Mouse (Mus musculus) adrenal gland, adult 2 months (tissue): Measurements from ENCODE around the gene Ces1g. TPM values are rescaled to one million over a fixed set of nuclear protein-coding genes. Genes with fewer than 3 reads are reported as not detected.

Experiments
- DNase-seq: peaks from one replicate; pipeline ENCODE4 v3.0.0; 2021
- long read RNA-seq: library from polyadenylated mRNA; stranded (forward); transcript quantifications from one replicate; pipeline ENCODE4 v2.0.0, GENCODE M21; 2021
- polyA plus RNA-seq: library from polyadenylated mRNA; depleted of rRNA; stranded (reverse); fragments of >200 nt; gene quantifications from 2 replicates; pipeline ENCODE4 v1.2.3, GENCODE M21; 2012; rRNA removed
- total RNA-seq, 2 experiments: library from RNA; stranded (reverse); gene quantifications; 2 replicates each; pipeline ENCODE4 v1.2.3; 2021

Gene Ces1g
- total RNA-seq (under 1 TPM in 1 of 2 experiments, not detected in 1; 0.72 TPM), polyA plus RNA-seq (0.04 TPM in 1 of 2 replicates, not detected in the other)
- long read RNA-seq = 0 reads

DNA sequence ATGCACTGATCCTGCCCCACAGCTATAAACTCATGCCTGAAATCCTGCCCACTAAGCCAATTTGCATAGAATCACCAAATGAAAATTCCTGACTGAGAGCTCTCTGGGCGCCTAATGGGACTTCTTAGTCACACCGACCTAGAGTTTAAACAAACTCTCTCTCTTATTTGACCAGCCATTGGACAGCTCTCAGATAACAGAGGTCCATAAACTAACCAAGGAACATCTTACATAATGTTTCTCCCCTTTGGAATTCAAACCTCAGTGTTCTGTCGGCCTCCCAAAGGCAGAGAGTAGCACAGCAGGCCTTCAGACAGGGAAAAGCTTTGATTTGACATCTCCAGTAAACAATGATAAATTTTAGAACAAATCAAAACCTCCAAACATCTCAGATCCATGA, at the start of gene Ces1g:
Ces1g (minus strand) TSS at position 102 of the 400 bp plus-strand sequence.
- DNase-seq = no peak

DNA sequence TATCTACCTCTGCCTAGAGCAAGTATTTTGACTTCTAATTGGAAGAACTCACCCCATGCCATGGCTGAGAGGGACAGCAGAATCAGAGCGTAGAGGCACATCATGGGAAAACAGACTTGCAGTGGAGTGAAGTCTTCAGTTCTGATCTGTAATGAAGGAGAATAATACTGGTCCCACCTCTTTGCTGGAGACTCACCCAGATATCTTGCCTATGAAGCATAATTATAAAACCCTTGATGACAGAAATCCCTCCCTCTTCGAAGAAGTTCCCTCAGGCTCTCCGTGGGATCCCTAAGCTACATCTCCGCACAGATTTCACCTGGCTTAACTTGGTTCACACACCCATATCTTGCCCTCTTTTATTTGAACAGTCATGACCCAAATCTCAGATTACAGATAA, 42.5 kb upstream of the Ces1g start, which contains the start of gene Ces1h:
Ces1h (minus strand) TSS at position 101 of the 400 bp plus-strand sequence.
- no peak for DNase-seq

DNA sequence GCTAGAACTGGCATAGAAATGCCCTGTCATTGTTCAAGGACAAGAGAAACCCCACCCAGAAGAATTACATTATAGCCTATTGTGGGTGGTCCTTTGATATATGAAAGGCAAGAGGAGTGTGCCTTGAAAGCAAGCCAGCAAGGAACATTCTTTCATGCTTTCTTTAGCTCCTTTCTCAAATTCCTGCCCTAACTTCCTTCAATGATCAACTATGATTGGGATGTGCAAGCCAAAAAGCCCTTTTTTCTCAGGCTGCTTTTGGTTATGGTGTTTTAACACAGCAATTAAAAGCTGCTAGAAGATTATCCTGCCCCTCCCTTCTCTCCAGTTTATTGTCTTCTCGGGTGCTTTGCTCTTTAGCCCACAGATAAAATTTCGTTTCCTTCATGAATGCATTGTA, 32.4 kb upstream of the Ces1g start:
- DNase-seq = no peak

DNA sequence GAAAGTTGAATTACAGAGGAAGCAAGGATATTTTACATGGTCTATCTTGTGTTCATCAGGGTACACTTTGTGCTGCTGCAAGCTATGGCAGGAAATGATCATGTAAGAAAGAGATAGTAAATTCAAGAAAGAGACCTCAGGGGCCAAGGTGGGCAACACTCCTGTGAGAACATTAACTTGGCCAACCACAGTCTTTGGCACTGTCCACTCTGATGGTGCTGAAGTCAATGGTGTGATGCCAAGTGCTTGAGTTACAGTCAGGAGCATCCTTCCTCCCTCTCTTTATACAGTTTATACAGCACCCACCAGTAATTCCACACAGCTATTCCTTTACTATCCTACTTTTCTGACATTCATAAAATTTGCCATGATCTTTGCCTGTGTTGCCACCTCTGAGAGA, 23.0 kb upstream of the Ces1g start:
- DNase-seq = no peak

DNA sequence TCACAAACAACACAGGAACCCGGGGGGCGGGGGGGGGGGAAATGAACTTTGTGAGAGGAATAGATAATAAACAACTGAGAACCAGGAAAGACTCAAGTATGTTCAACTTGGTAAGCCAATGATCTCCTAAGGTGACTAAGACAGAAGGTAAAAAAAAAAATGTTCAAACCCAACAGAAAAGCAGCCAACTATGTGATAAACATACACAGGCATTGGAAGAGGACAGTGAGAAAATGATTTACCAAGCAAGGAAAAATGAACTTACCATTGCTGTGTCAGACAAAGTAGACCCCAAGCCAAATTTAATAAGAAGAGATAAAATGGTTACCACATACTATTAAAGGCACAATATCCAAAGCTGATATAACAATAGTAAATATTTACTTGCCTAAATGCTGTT, 2.4 kb upstream of the Ces1g start:
- DNase-seq = no peak

DNA sequence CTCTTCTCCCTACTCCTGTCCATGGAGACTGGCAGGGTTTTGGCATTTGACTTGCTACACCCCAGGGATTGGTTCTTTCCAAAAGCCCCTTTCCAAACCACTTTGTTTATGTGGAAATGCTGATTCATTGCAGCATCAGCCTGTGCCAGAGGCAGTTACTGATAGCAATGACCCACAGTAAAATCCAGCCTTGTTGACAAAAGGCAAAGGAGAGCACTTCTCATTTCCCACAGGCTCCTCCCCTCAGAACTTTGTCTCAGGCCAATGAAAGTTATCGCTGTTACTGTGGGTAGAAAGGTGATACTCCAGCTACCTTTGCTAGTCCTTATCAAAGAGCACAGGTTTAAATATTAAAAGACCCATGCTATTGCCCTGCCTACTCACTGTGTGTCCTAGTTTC, 4.4 kb downstream of the Ces1g start:
- peak; percentile 31 for DNase-seq

DNA sequence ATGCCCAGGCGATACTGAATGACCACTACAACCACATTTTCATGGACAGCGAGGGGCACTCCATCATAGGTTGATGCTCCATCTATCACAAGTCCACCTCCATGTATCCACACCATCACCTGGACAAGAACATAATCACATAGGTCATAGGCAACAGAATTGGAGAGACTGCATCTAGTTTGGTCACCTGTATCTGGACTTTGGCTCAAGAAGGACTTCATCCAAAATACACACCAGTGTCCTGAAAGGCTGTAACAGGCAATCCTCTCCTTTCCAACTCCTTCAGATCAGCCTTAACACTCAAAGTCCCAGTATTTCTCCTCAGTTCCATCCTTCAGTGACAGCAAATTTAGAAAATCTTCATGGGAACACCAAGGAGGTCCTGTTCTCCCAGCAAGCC, 6.0 kb downstream of the Ces1g start:
- no peak for DNase-seq

DNA sequence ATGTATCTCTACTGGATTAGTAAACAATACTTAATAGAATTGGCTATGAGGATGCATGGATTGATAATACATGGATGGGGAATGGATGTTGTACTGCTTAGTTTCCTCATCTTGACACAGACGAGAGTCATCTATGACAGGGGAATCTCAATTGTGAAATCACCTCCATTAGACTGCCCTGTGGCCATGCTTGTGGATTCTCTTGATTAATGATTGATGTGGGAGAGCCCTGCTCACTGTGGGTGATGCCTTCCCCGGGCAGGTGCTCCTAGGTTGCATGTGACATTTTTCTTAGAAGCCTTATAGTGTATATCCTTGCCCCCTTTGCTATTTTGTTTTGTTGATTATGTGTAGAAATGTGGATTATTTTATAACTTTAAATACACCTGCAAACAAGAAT, 12.0 kb downstream of the Ces1g start:
- DNase-seq = no peak

DNA sequence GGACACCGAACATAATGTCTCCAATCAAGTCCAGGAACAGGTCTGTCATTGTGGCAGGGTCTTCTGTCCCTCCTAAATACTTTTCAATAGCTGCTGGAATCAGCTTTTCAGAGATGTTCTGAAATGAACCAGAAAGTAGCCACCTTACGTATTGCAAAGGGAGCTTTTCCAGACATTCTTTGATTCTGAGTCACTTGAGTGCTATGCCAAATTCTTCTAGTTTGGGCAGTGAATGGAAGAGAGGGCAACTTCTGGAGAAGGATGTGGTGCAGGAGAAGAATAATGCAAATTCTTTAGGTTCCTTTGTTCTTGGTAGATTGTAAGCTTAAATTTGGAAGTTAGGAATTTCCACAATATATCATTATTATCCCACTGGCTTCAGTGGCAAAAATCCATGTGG, 20.1 kb downstream of the Ces1g start:
- no peak for DNase-seq

DNA sequence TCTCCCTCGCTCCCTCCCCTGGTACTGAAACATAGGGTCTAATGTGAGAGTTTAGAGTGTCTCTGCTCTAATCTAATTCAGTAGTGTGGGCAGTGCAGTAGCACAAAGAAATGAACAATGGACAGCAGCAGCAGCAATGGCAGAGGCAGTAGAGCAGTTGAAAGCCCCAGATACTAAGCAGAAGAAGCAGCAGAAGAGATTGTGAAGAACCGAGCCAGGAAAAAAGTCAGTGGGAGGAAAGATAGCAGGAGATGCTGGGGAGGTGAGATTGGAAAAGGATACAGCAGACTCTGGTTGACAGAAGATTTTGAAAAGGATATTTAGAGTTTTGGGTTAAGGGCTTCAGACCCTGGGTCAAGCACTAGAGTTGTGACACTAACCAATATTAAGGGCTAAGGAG, 21.6 kb downstream of the Ces1g start:
- no peak for DNase-seq

DNA sequence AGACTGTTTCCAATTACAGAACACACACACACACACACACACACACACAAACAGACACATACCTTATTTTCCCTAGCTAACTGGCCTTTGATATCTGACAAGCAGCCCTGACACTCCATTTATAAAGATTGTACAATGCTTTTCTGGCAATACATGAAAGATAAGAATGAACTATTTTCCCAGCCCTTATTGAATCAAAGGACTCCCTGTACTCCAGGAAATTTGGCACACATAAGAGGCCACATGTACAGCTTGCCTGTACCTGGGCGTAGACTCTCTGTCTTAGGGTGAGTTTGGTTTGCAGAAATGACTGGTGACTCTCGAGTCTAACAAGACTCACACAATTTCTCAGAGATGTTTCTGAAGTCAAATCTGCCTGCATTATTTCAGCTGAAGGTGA, 53.2 kb downstream of the Ces1g start:
- DNase-seq = no peak

DNA sequence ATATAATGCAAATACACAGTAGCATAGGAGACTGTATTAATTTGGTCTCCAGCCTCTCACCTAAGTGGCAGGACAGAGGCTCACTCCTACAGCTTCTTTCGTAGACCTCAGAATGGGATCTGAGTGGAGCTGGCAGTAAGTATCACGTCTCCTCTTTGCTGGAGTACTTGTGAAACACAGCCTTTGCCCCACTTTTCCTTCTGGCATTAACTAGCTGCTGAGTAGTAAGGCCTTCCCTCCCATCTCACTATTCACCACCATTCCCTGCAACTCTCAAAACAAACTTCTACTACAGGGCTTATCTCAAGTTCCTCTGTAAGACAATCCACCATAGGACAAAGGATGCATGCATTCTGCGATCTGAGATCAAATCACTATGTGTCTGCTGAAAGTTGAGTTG, 54.8 kb downstream of the Ces1g start:
- no peak for DNase-seq

DNA sequence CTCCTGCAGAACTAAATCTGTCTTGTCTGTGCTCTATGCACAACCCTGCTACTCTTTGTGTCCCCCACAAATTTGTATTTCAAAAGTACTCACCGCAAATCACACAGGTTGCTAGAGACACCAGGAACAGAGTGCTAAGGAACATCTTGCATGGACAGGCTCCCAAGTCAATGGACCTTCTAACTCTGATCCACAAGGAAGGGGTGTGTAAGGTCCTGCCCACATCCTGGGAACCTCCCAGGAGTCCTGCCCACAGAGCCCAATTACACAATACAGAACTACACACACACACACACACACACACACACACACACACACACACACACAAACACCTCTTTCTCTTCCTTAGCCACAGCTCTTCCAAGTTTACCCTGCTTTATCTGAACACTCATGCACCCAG, 57.6 kb downstream of the Ces1g start, which contains the start of gene Ces1f:
Ces1f (minus strand) TSS at position 192 of the 400 bp plus-strand sequence.
- DNase-seq = no peak

DNA sequence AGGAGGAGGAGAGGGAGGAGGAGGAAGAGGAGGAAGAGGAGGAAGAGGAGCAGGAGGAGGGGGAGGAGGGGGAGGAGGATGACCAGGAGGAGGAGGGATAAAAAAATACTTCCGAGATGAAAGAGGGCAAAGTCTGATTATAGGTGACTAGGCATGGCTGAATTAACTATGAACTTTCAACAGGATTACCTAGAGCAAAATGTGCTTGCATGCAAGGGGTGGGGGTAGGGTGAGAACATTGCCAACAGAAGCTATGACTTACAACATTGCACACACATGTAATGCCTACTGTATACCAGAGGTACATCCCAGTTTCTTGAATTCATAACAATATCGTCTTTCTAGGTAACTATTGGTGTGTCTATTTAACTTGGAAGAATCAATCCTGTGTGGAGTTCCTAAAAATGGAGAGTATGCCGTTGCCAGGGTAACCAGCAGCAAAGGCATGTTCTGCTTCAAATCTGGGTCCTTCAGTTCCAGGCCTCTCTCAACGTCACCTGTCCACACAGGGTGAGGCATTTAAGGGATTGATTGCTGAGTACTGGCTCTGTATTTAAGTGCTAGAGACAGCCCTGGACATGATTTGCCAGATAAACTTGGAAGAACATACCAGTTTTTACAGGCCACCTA, 58.8 kb downstream of the Ces1g start:
- DNase-seq = no peak

DNA sequence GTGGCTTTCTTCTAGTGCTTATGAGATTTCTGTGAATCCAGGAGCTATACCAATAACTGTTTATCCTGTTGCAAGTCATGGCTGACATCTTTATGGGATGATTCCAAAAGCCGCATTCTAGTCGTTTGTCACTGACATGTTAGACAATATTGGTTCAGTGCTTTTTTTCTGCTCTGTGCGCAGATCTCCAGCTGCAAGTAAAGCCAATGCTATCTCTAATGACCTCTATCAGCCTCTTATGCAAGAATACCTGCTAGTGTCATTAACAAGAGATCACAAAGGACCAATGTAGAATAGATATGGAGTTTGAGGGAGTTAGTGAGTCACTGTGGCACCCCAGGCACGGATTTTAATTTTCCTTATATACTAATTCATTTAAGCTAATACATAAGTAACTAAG, 62.5 kb downstream of the Ces1g start:
- DNase-seq = no peak

DNA sequence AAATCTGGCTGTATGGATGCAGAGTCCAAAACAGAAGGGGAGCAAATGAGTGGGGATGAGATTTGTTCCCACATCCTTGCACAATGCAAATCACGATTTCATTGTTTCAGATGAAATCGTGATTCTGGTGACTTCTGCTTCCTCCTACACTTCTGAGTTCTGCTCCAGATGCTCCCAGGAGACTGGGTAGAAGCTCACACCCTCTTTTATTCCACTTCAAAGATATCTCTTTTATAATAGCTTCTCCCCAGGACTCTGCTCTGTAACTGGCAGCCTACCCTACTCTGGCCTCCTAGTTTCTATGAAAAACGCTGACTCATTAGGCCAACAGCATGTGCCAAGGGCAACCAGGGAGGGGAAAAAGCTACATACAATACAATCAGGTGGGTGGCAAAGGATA, 63.8 kb downstream of the Ces1g start:
- DNase-seq = peak; percentile 72

DNA sequence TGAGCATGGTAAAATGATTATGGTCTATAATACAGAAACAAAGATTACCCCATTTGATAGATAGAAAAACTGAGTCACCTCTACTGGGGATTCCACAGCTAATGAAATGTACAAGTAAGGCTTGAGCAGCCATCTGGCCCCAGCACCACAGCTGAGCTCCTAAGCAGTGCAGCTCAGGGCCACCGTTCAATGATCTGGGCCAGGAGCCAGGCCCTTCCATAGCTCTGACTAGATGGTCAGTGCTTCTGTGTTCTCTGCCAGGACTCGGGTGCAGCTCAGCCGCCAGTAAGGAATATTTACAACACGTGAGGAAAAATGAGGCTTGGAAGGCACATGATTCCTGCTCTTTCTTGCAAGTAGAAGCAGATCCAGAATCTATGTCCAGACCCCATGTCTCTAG, 64.4 kb downstream of the Ces1g start:
- DNase-seq = peak; percentile 86

DNA sequence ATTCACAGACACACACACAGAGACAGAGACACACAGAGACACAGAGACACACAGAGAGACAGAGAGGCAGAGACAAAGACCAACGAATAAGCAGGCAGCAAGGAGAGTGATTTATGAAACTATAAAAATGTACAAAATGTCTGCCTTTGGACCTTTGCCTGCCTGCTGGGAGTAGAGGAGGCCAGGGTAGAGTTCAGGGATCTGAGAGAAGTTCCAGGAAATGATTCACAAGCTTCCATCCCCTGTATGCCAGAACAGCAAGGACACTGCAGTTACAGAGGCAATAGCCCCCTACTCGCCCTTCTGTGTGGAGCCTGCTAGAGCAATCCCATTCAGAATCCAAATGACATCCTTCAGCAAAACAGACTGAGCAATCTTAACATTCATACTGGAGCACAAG, 75.7 kb downstream of the Ces1g start:
- peak; percentile 25 for DNase-seq

DNA sequence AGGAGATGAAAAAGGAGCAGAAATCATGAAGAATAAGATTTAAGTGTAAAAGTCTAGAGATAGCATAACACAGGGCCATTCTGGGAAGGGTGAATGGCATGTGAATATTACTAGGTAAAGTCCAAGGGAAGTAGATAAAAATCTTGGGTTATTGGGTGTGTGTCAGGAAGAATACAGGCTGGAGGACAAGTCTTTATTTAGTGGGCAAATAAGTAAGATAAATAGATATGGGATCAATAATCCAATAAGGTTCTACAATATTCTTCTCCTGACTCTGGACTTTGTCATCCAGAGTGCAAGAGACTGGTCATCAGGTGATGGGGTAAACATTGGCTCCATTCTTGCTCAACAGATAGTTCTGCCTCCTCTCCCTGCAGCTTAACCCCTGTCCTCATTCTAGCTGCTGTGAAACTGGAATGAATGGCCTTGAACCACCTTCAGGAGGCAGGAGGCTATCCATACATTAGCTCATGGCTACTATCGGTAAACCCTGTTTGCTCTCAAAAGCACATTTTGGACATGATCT, 84.6 kb downstream of the Ces1g start:
- no peak for DNase-seq

Other genes starting within 250 kb of the Ces1g start
- gene Ces1c, start 206.0 kb downstream of the Ces1g start, total RNA-seq = 1 to 10 TPM in 1 of 2 experiments, under 1 TPM in 1; 0.24 to 7.3 TPM
- gene Ces1c, start 206.0 kb downstream of the Ces1g start, polyA plus RNA-seq = 0.49 TPM in 1 of 2 replicates, not detected in the other
- gene Ces1d, start 139.5 kb downstream of the Ces1g start, total RNA-seq = 100 to 1,000 TPM; 306 to 500 TPM
- gene Ces1d, start 139.5 kb downstream of the Ces1g start, polyA plus RNA-seq = 28.0 and 49.4 TPM in 2 replicates
- gene Ces1e, start 107.7 kb downstream of the Ces1g start, total RNA-seq = under 1 TPM in 1 of 2 experiments, not detected in 1; 0.26 TPM
- not detected in 2 replicates for gene Ces1e, start 107.7 kb downstream of the Ces1g start, polyA plus RNA-seq
- 10 to 100 TPM; 18.4 to 50.5 TPM for gene Ces1f, start 57.6 kb downstream of the Ces1g start, total RNA-seq
- gene Ces1f, start 57.6 kb downstream of the Ces1g start, polyA plus RNA-seq = 2.7 and 5.3 TPM in 2 replicates
- not detected for gene Ces1h, start 42.4 kb upstream of the Ces1g start, total RNA-seq
- not detected in 2 replicates for gene Ces1h, start 42.4 kb upstream of the Ces1g start, polyA plus RNA-seq
- gene Ces5a, start 198.5 kb upstream of the Ces1g start, total RNA-seq = not detected
- gene Ces5a, start 198.5 kb upstream of the Ces1g start, polyA plus RNA-seq = not detected in 2 replicates